Mouse (Mus musculus) kidney, postnatal 4 days (tissue): ENCODE data around the gene Myo1a.

Experiments
- DNase-seq, 2 experiments: peaks; one replicate each; pipeline ENCODE4 v3.0.0; 2021; ENCODE audit warnings: mixed read lengths in 2 of 2

The Myo1a gene

DNA sequence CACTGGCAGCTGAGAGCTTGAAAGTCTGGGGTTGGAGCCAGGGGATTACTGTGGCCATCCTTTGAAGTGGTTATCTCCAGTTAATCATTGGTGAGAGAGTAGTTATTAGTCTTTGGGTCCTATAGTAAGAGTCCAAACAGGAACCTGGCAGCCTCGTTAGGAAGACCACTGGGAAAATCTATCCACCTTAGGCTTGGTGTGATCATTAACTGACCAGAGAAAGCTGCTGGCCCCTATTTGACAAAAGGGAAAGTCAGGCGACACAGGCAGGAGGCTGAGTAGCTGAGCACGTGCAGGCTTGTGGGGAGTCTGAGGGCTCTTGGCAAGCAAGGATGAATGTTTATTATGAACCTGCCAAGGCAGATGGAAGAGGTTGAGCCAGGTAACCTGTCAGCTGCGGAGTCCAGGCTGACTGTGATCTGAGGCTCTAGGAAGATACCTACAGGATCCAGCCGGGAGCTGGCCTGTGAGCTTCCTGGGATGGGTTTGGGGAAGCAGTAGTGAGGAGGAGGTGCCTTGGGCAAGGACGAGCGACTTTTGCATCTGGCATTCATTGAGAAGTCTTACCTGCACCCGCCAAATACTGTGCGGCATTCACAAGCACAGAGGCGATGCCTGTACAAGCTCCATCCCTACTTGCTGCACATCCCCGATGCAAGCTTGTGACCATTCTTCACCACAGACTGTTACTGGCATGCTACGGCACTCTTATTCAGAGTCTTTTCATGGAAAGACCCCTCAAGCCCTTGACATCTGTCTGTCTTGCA, 59.1 kb downstream of the Myo1a start:
- DNase-seq, result peak; percentile 51 to 66

DNA sequence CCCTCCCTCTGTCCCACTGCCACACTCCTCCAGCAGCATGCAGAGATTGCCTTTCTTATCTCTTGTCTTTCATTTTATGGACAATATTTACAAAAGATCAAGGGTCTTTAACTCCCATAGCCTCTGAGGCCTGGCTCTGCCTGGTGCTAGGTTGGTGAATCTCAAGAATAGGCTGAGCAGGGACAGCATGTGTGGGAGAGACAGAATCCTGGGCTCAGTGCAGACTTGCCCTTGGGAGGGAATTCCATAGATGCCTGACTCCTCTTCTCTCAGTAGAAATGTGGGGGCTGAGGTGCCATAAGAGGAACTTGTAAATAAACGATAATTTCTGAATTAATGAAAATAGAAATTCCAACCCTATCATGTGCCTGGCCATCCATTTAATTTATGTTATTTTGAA, 61.6 kb downstream of the Myo1a start:
- peak in 1 of 2 experiments; percentile 17 for DNase-seq
